ENCODE assay signal across 9 mouse cellular contexts in genomic region chr8:120518736-120519534, GRCm38 (mm10).
DNase-seq lines count a peak whose midpoint lies in the region; ATAC-seq and TF ChIP-seq lines count a peak whose summit lies in the region.
"Had no signal": no experiment of that assay in that cellular context is flagged by ENCODE, and none has a peak within 500 bp of the region (broad histone marks: within the 10 kb centered on the region; RNA-seq: fewer than 3 reads in every experiment).

No protein-coding gene starts in this region.

- peaks cover 52% of the 10 kb centered on the region for H3K4me1 ChIP-seq in lung, embryonic 14.5 days (ENCODE audit: insufficient read depth)
- H3K4me1 ChIP-seq in lung, adult 2 months (ENCODE audit: control insufficient read depth, insufficient read depth, low read length) = peaks cover 6% of the 10 kb centered on the region; the same call in 1 of the 2 replicates
- peaks cover 83% of the 10 kb centered on the region for H3K4me1 ChIP-seq in liver, embryonic 15.5 days (replicated peaks)

- H3K4me3 ChIP-seq in lung, embryonic 14.5 days (ENCODE audit: low read depth, low read length) = no peak overlapping the region
- H3K4me3 ChIP-seq in lung, adult 2 months (replicated peaks; ENCODE audit: extremely low read depth, low read depth, low read length) = no peak overlapping the region
- H3K4me3 ChIP-seq in liver, embryonic 15.5 days (replicated peaks) = no peak overlapping the region
- H3K4me3 ChIP-seq: erythroblast, embryonic 14.5 days had no signal

- no peaks in the 10 kb centered on the region for H3K36me3 ChIP-seq in lung, embryonic 14.5 days (ENCODE audit: insufficient read depth)
- H3K36me3 ChIP-seq in liver, embryonic 15.5 days (replicated peaks) = peaks cover 28% of the 10 kb centered on the region; the same call in 1 of the 2 replicates

- H3K9me3 ChIP-seq in lung, embryonic 14.5 days (ENCODE audit: low read depth, low read length) = no peaks in the 10 kb centered on the region
- H3K9me3 ChIP-seq in liver, embryonic 15.5 days (replicated peaks) = no peaks in the 10 kb centered on the region

- no peak for ATAC-seq in lung, embryonic 14.5 days (ENCODE audit: insufficient read depth)
- ATAC-seq in granulocyte monocyte progenitor cell, adult 5-6 weeks (replicated peaks; ENCODE audit: poor library complexity, severe bottlenecking) = peak; percentile 25; the same call in 1 of the 2 replicates
- peak; percentile 8; the same call in 1 of the 2 replicates for ATAC-seq in liver, embryonic 15.5 days (ENCODE audit: insufficient read depth)

- H3K9ac ChIP-seq in lung, embryonic 14.5 days = no peak overlapping the region
- no peak overlapping the region for H3K9ac ChIP-seq in liver, embryonic 15.5 days

- 71% methylated on average over 14 of the region's 14 CpGs for WGBS in lung, embryonic 14.5 days
- 58% methylated on average over 14 of the region's 14 CpGs for WGBS in lung, adult 2 months
- WGBS in liver, embryonic 15.5 days (ENCODE audit: insufficient replicate concordance) = 86% methylated on average over 14 of the region's 14 CpGs

- no peaks in the 10 kb centered on the region for H3K27me3 ChIP-seq in lung, embryonic 14.5 days (ENCODE audit: insufficient read depth, low read length)
- no peaks in the 10 kb centered on the region for H3K27me3 ChIP-seq in liver, embryonic 15.5 days

- peak; percentile 30; the same call in 1 of the 2 replicates for TF ChIP-seq CTCF in lung, embryonic 14.5 days (IDR thresholded peaks at IDR 0.05; ENCODE audit: low read depth)
- TF ChIP-seq CTCF in lung, adult 2 months (IDR thresholded peaks at IDR 0.05; ENCODE audit: insufficient read depth, low read length) = no peak

- no peak overlapping the region for H3K27ac ChIP-seq in lung, embryonic 14.5 days (ENCODE audit: low read depth)
- no peak overlapping the region for H3K27ac ChIP-seq in liver, embryonic 15.5 days (replicated peaks)

- no peak overlapping the region for H3K4me2 ChIP-seq in lung, embryonic 14.5 days
- H3K4me2 ChIP-seq in liver, embryonic 15.5 days = no peak overlapping the region

- DNase-seq in cerebellum, postnatal 10 days = peak; percentile 67 to 73
- no peak for DNase-seq in cerebellum, postnatal 4 days (ENCODE audit: low spot score in 2 of 2)
- DNase-seq in lung, embryonic 14.5 days = peak; percentile 64
- no peak for DNase-seq in lung, adult 2 months
- no peak for DNase-seq in ovary, postnatal 14 days (ENCODE audit: low spot score)
- no peak for DNase-seq in layer of hippocampus, postnatal 36 days

- no peak for TF ChIP-seq POLR2A in lung, adult 2 months (IDR thresholded peaks at IDR 0.05; ENCODE audit: borderline replicate concordance, extremely low read depth, low read depth, low read length)

Comparison
In these comparisons a context has a peak if more than half of its experiments do, and no peak if none do; other contexts are left out.
1. DNase-seq: peak in cerebellum, postnatal 10 days (2 of 2) and lung, embryonic 14.5 days (single experiment); none in cerebellum, postnatal 4 days (0 of 2), lung, adult 2 months (single experiment), ovary, postnatal 14 days (single experiment) and layer of hippocampus, postnatal 36 days (0 of 2).